ENCODE assay signal across 9 mouse cellular contexts in the genomic region with DNA sequence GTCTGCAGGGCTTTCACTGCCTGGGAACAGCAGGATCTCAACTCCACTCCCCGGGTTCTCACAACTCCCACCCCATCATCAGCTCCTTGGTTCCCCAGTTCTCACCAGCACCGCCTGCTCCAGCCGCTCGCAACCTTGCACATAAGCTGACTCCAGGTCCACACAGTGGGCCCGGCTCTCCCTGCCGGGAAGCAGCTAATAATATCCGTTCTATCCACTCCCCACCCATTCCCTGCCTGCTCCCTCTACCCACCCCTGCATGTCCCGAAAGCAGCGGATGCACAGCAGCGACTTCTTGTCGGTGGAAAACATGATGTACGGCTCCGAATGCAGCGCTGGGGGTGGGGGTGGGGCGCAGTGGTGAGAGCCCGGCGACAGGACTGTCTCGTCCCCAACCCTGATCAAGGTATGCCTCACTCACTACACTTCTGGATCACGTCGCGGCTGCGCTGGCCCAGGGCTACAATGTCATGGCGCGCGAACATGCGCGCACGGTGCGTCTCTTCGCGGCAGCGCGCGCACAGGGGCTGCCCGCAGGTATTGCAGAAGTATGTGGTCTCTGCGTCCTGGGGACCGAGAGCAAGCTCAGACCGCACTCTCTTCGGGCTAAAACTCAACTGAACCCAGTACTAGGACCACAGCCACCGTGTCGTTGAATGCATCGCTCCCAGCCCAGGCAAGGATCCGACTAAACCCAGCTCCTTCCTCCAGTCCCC. TPM values are rescaled to one million over a fixed set of nuclear protein-coding genes. Genes with fewer than 3 reads are reported as not detected.
DNase-seq lines count a peak whose midpoint lies in the region; ATAC-seq lines count a peak whose summit lies in the region.
"Had no signal": no experiment of that assay in that cellular context is flagged by ENCODE, and none has a peak within 500 bp of the region (broad histone marks: within the 10 kb centered on the region; RNA-seq: fewer than 3 reads in every experiment).

No protein-coding gene starts in this region.

- H3K9ac ChIP-seq in heart, embryonic 15.5 days = peak overlapping the region; percentile 26
- H3K9ac ChIP-seq in hindbrain, embryonic 12.5 days = peak overlapping the region; percentile 23; the same call in 1 of the 2 replicates
- no peak overlapping the region for H3K9ac ChIP-seq in midbrain, embryonic 12.5 days (replicated peaks)

- H3K4me1 ChIP-seq in heart, embryonic 15.5 days (replicated peaks) = peaks cover 55% of the 10 kb centered on the region
- H3K4me1 ChIP-seq in hindbrain, embryonic 12.5 days = peaks cover 36% of the 10 kb centered on the region
- peaks cover 23% of the 10 kb centered on the region for H3K4me1 ChIP-seq in midbrain, embryonic 12.5 days

- ATAC-seq in heart, embryonic 15.5 days (replicated peaks; ENCODE audit: insufficient number of reproducible peaks, insufficient read depth, low FRiP score, low read depth) = no peak
- no peak for ATAC-seq in hindbrain, embryonic 12.5 days (ENCODE audit: low FRiP score)
- no peak for ATAC-seq in midbrain, embryonic 12.5 days (ENCODE audit: low FRiP score, low read depth)
- ATAC-seq: CD4-positive, CD25-positive, alpha-beta regulatory T cell, adult 4 months had no signal

- peak overlapping the region; percentile 69 for H3K4me2 ChIP-seq in heart, embryonic 15.5 days
- peak overlapping the region; percentile 49 for H3K4me2 ChIP-seq in hindbrain, embryonic 12.5 days (replicated peaks)
- H3K4me2 ChIP-seq in midbrain, embryonic 12.5 days (replicated peaks) = peak overlapping the region; percentile 43

- peak overlapping the region; percentile 31 for H3K27ac ChIP-seq in heart, embryonic 15.5 days
- H3K27ac ChIP-seq in hindbrain, embryonic 12.5 days = no peak overlapping the region
- no peak overlapping the region for H3K27ac ChIP-seq in midbrain, embryonic 12.5 days (replicated peaks)

- peaks cover 20% of the 10 kb centered on the region for H3K36me3 ChIP-seq in heart, embryonic 15.5 days
- H3K36me3 ChIP-seq in hindbrain, embryonic 12.5 days = no peaks in the 10 kb centered on the region
- no peaks in the 10 kb centered on the region for H3K36me3 ChIP-seq in midbrain, embryonic 12.5 days

- peak overlapping the region; percentile 52 for H3K4me3 ChIP-seq in heart, embryonic 15.5 days
- H3K4me3 ChIP-seq in hindbrain, embryonic 12.5 days = peak overlapping the region; percentile 25
- peak overlapping the region; percentile 27 for H3K4me3 ChIP-seq in midbrain, embryonic 12.5 days

- 2% methylated on average over 43 of the region's 43 CpGs for WGBS in heart, embryonic 15.5 days
- WGBS in hindbrain, embryonic 12.5 days = 1% methylated on average over 43 of the region's 43 CpGs
- under 1% methylated on average over 43 of the region's 43 CpGs for WGBS in midbrain, embryonic 12.5 days

- peaks cover 65% of the 10 kb centered on the region for H3K27me3 ChIP-seq in heart, embryonic 15.5 days
- peaks cover 85% of the 10 kb centered on the region for H3K27me3 ChIP-seq in hindbrain, embryonic 12.5 days
- H3K27me3 ChIP-seq in midbrain, embryonic 12.5 days = peaks cover 85% of the 10 kb centered on the region

- DNase-seq in heart, adult 11 months = no peak
- peak; percentile 59 for DNase-seq in R1 (ENCODE audit: low read depth, low spot score)
- DNase-seq in thymus, postnatal 4 days = no peak
- no peak for DNase-seq in cerebellum, adult 18-20 months
- DNase-seq in lung, adult 18-20 months = no peak

- no peaks in the 10 kb centered on the region for H3K9me3 ChIP-seq in heart, embryonic 15.5 days (replicated peaks)
- no peaks in the 10 kb centered on the region for H3K9me3 ChIP-seq in hindbrain, embryonic 12.5 days (replicated peaks)
- H3K9me3 ChIP-seq in midbrain, embryonic 12.5 days = no peaks in the 10 kb centered on the region

RNA-seq across cellular contexts. Expression of gene Rnf207, which starts 3.1 kb away (rescaled TPM):
- 98.4 and 103 TPM in 2 replicates for polyA plus RNA-seq in heart, embryonic 15.5 days (2015; fragmentation: Nextera tagmentation; extraction: Ambion mirVana)
- polyA plus RNA-seq in hindbrain, embryonic 12.5 days (2016; fragmentation: Nextera tagmentation; extraction: Ambion mirVana) = 2.5 and 3.8 TPM in 2 replicates
- 2.7 and 2.8 TPM in 2 replicates for polyA plus RNA-seq in midbrain, embryonic 12.5 days (2016; fragmentation: Nextera tagmentation; extraction: Ambion mirVana)
- polyA plus RNA-seq: CD4-positive, CD25-positive, alpha-beta regulatory T cell, adult 4 months had no signal

RNA-seq across cellular contexts. Expression of gene Rpl22, which starts 9.9 kb away (rescaled TPM):
- 180 and 243 TPM in 2 replicates for polyA plus RNA-seq in heart, embryonic 15.5 days (2015; fragmentation: Nextera tagmentation; extraction: Ambion mirVana)
- polyA plus RNA-seq in hindbrain, embryonic 12.5 days (2016; fragmentation: Nextera tagmentation; extraction: Ambion mirVana) = 257 and 282 TPM in 2 replicates
- 264 and 283 TPM in 2 replicates for polyA plus RNA-seq in midbrain, embryonic 12.5 days (2016; fragmentation: Nextera tagmentation; extraction: Ambion mirVana)

RNA-seq across cellular contexts. Expression of gene Icmt, which starts 18.6 kb away (rescaled TPM):
- polyA plus RNA-seq in heart, embryonic 15.5 days (2015; fragmentation: Nextera tagmentation; extraction: Ambion mirVana) = 15.3 and 20.3 TPM in 2 replicates
- polyA plus RNA-seq in hindbrain, embryonic 12.5 days (2016; fragmentation: Nextera tagmentation; extraction: Ambion mirVana) = 25.3 and 25.6 TPM in 2 replicates
- polyA plus RNA-seq in midbrain, embryonic 12.5 days (2016; fragmentation: Nextera tagmentation; extraction: Ambion mirVana) = 22.6 and 24.5 TPM in 2 replicates

RNA-seq across cellular contexts. Expression of gene Chd5, which starts 22.8 kb away (rescaled TPM):
- polyA plus RNA-seq in heart, embryonic 15.5 days (2015; fragmentation: Nextera tagmentation; extraction: Ambion mirVana) = 0.06 and 0.22 TPM in 2 replicates
- polyA plus RNA-seq in hindbrain, embryonic 12.5 days (2016; fragmentation: Nextera tagmentation; extraction: Ambion mirVana) = 4.1 and 4.8 TPM in 2 replicates
- polyA plus RNA-seq in midbrain, embryonic 12.5 days (2016; fragmentation: Nextera tagmentation; extraction: Ambion mirVana) = 3.5 and 4.9 TPM in 2 replicates

RNA-seq across cellular contexts. Expression of gene Hes3, which starts 24.2 kb away (rescaled TPM):
- polyA plus RNA-seq in heart, embryonic 15.5 days (2015; fragmentation: Nextera tagmentation; extraction: Ambion mirVana) = not detected in 2 replicates
- polyA plus RNA-seq in hindbrain, embryonic 12.5 days (2016; fragmentation: Nextera tagmentation; extraction: Ambion mirVana) = 1.2 and 2.1 TPM in 2 replicates
- 4.0 and 5.2 TPM in 2 replicates for polyA plus RNA-seq in midbrain, embryonic 12.5 days (2016; fragmentation: Nextera tagmentation; extraction: Ambion mirVana)
- polyA plus RNA-seq: CD4-positive, CD25-positive, alpha-beta regulatory T cell, adult 4 months had no signal

Comparison
In these comparisons a context has a peak if more than half of its experiments do, and no peak if none do; other contexts are left out.
1. RNA of gene Rnf207, which starts 3.1 kb away (polyA plus RNA-seq): 98.4 to 103 TPM in heart, embryonic 15.5 days; 2.5 to 3.8 TPM in hindbrain, embryonic 12.5 days and 2.7 to 2.8 TPM in midbrain, embryonic 12.5 days; every median in the first group is over 10 times any median in the second.
2. Peak in every context shown above with its lines, with median percentiles within 50 percentile points of each other: H3K4me2 ChIP-seq and H3K4me3 ChIP-seq.